Mouse (Mus musculus): ENCODE results near the gene Clec12b.

- no peak for TF ChIP-seq CTCF (IDR thresholded peaks at IDR 0.05; ENCODE audit: low read depth)
- no peak for TF ChIP-seq EP300 (IDR thresholded peaks at IDR 0.05; ENCODE audit: low read depth)
These were observed 54.1 kb downstream of the Clec12b start, which contains the start of gene 4922502D21Rik for GRCm38 (mm10) chr6:129331610-129332009.

Measured in liver, embryonic 14.5 days (tissue).